Mouse (Mus musculus) lung, postnatal 0 days (tissue): ENCODE measurements around the gene Chd9. TPM values are rescaled to one million over a fixed set of nuclear protein-coding genes. Genes with fewer than 3 reads are reported as not detected.

Source experiments
- ATAC-seq: fragments of 200-750 bp; cut with Nextera tagmentation; 2 replicates; pipeline ENCODE4 v1.8.0; 2017; ENCODE audit warnings: moderate library complexity
- DNase-seq: peaks from one replicate; pipeline ENCODE4 v3.0.0-alpha.2; 2016; ENCODE audit warnings: low spot score
- H3K27ac ChIP-seq: fragments of 300-500 bp; sonication (generic); 2 replicates; pipeline ENCODE4 v1.5.1; 2014; ENCODE audit warnings: antibody characterized with exemption, mild to moderate bottlenecking, low read length, mixed read lengths
- H3K27me3 ChIP-seq: fragments of 300-500 bp; sonication (generic); replicated peaks from 2 replicates; pipeline ENCODE4 v1.6.1; 2014; ENCODE audit warnings: low read length, mixed read lengths; ENCODE audit not compliant: insufficient read depth
- H3K36me3 ChIP-seq: fragments of 300-500 bp; sonication (generic); 2 replicates; pipeline ENCODE4 v1.6.1; 2014; ENCODE audit warnings: low read length, mixed read lengths; ENCODE audit not compliant: insufficient read depth
- H3K4me1 ChIP-seq: fragments of 300-500 bp; sonication (generic); 2 replicates; pipeline ENCODE4 v1.6.1; 2014; ENCODE audit warnings: antibody characterized with exemption, low read depth, low read length, mixed read lengths; ENCODE audit not compliant: insufficient read depth
- H3K4me2 ChIP-seq: fragments of 300-500 bp; sonication (generic); replicated peaks from 2 replicates; pipeline ENCODE4 v1.6.1; 2014; ENCODE audit warnings: low read depth, mild to moderate bottlenecking, low read length, moderate library complexity, mixed read lengths
- H3K4me3 ChIP-seq: fragments of 300-500 bp; sonication (generic); 2 replicates; pipeline ENCODE4 v1.5.1; 2014; ENCODE audit warnings: low read depth, low read length
- H3K9ac ChIP-seq: fragments of 300-500 bp; sonication (generic); replicated peaks from 2 replicates; pipeline ENCODE4 v1.6.1; 2014; ENCODE audit warnings: low read depth, mild to moderate bottlenecking
- H3K9me3 ChIP-seq: fragments of 300-500 bp; sonication (generic); 2 replicates; pipeline ENCODE4 v1.6.1; 2016; ENCODE audit warnings: low read length, mixed read lengths
- CTCF ChIP-seq: IDR thresholded peaks from 2 replicates; pipeline ENCODE4 v1.5.1; 2016; ENCODE audit warnings: antibody characterized with exemption, mild to moderate bottlenecking
- EP300 ChIP-seq: IDR thresholded peaks from 2 replicates; pipeline ENCODE4 v1.6.1; 2016; ENCODE audit warnings: antibody characterized with exemption, mild to moderate bottlenecking, control low read depth
- WGBS: fragments of 180-500 bp; shearing (Covaris S2); extraction: QIAGEN DNeasy Blood & Tissue Kit; methylation state at CpG from one replicate; pipeline ENCODE4 v1.1.7; 2014; 5-methylcytosine and 5-hydroxymethylcytosine counted together
- polyA plus RNA-seq: library from polyadenylated mRNA; unstranded; fragments of >200 nt; fragmentation: Nextera tagmentation; extraction: Ambion mirVana; gene quantifications from 2 replicates; pipeline ENCODE4 v1.2.1, GENCODE M21; 2015

Gene Chd9
- polyA plus RNA-seq, 1 experiment from 2014 or later = 122 TPM

DNA sequence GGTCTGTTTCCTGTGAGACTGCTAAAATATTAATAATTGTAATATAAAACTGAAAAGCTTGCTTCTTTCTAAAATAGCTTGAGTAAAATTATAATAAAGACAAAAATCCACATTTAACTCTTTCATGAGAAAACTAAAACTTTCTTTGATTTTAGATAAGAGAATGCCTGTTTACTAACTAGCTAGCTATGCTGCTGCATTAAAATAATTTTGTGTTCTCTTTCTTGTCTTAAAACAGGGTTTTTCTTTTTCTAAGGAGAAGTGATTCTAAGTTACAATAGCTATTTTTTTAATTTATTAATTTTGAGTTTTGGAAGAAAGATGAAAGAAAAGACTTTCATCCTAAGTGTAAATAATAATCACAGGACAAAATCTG is 127.6 kb downstream of the Chd9 start:
- Histone ChIP-seq H3K4me3 (peak overlapping the region; percentile 46; the same call in 1 of the 2 replicates), H3K9me3 (no peaks in the 10 kb centered on the region), H3K9ac (peak overlapping the region; percentile 63; the same call in 1 of the 2 replicates), H3K27ac (peak overlapping the region; percentile 98), H3K4me1 (peaks cover 3% of the 10 kb centered on the region; the same call in 1 of the 2 replicates), H3K4me2 (peak overlapping the region; percentile 57; the same call in 1 of the 2 replicates), H3K27me3 (no peaks in the 10 kb centered on the region), H3K36me3 (no peaks in the 10 kb centered on the region)
- DNase-seq (no peak), ATAC-seq (no peak)
- TF ChIP-seq CTCF (no peak), EP300 (no peak)

- DNase-seq (no peak), ATAC-seq (no peak)
- Histone ChIP-seq H3K4me3 (0 out of 2 replicates have a peak overlapping the region, but pooled peaks have one; percentile 8), H3K9ac (no peak overlapping the region), H3K27ac (peak overlapping the region; percentile 9; the same call in 1 of the 2 replicates), H3K27me3 (no peaks in the 10 kb centered on the region), H3K9me3 (no peaks in the 10 kb centered on the region), H3K36me3 (no peaks in the 10 kb centered on the region), H3K4me1 (peaks cover 3% of the 10 kb centered on the region; the same call in 1 of the 2 replicates), H3K4me2 (no peak overlapping the region; the same call in 1 of the 2 replicates)
- TF ChIP-seq EP300 (no peak), CTCF (no peak)
- 48% methylated on average over 9 of the region's 9 CpGs for WGBS
Observed at GRCm38 (mm10) chr8:90956390-90956789, 128.2 kb downstream of the Chd9 start.

DNA sequence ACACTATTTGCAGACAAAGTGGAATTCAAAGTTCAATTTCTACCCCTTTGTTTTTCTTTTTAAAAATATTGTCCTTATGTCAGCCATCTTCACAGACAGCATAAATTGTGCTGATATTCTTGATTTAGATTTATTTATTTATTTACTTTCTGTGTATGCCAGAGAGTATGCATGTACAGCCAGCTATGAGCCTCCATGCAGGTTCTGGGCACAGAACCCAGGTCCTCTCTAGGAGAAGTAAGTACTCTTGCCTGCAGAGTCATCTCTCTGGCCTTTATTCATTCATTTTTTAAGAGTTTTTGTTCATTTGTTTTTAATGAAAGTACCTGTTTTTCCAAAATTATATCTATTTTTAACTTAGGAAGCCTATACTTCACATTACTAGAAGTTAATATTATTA is 129.6 kb downstream of the Chd9 start:
- Histone ChIP-seq H3K27ac (no peak overlapping the region), H3K4me3 (no peak overlapping the region), H3K27me3 (no peaks in the 10 kb centered on the region), H3K9me3 (no peaks in the 10 kb centered on the region), H3K36me3 (no peaks in the 10 kb centered on the region), H3K4me1 (peaks cover 3% of the 10 kb centered on the region; the same call in 1 of the 2 replicates), H3K9ac (no peak overlapping the region), H3K4me2 (no peak overlapping the region)
- ATAC-seq = no peak
- no peak for DNase-seq
- TF ChIP-seq CTCF = no peak
- TF ChIP-seq EP300 = no peak

GRCm38 (mm10) chr8:90959721-90960120 is 131.6 kb downstream of the Chd9 start:
- DNase-seq = no peak
- H3K36me3 ChIP-seq = no peaks in the 10 kb centered on the region
- 89% methylated on average over 4 of the region's 4 CpGs for WGBS
- TF ChIP-seq CTCF = peak; percentile 27; the same call in 1 of the 2 replicates
- no peak for TF ChIP-seq EP300
- peaks cover 3% of the 10 kb centered on the region; the same call in 1 of the 2 replicates for H3K4me1 ChIP-seq
- no peak overlapping the region for H3K4me3 ChIP-seq
- H3K27me3 ChIP-seq = no peaks in the 10 kb centered on the region
- ATAC-seq = no peak
- H3K9ac ChIP-seq = no peak overlapping the region
- no peak overlapping the region for H3K27ac ChIP-seq
- H3K4me2 ChIP-seq = no peak overlapping the region
- no peaks in the 10 kb centered on the region for H3K9me3 ChIP-seq

DNA sequence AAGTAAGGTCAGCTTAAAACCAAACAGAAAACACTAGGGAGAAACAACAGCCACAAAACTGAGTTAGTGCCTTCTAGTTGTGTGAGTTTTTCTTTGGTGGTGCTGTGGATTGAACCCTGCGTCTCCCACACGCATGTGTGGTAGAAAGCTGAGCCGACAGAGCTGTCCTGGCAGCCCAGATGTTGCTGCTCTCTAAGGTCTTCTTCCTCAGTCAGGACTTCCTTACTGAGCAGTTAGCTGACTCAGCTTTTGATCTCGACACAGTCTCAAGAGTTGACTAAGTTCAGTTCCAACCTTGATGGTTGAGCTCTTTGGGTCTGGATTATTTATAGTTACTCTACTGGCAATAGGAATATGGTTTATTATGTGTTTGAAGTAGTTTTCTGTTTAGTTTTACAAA is 133.5 kb downstream of the Chd9 start:
- WGBS = 54% methylated on average over 4 of the region's 4 CpGs
- no peak overlapping the region for H3K4me3 ChIP-seq
- no peaks in the 10 kb centered on the region for H3K27me3 ChIP-seq
- no peaks in the 10 kb centered on the region for H3K9me3 ChIP-seq
- ATAC-seq = no peak
- no peaks in the 10 kb centered on the region for H3K36me3 ChIP-seq
- peak; percentile 33 for DNase-seq
- peaks cover 3% of the 10 kb centered on the region; the same call in 1 of the 2 replicates for H3K4me1 ChIP-seq
- no peak overlapping the region for H3K9ac ChIP-seq
- H3K27ac ChIP-seq = no peak overlapping the region
- TF ChIP-seq EP300 = no peak
- TF ChIP-seq CTCF = no peak
- no peak overlapping the region for H3K4me2 ChIP-seq

DNA sequence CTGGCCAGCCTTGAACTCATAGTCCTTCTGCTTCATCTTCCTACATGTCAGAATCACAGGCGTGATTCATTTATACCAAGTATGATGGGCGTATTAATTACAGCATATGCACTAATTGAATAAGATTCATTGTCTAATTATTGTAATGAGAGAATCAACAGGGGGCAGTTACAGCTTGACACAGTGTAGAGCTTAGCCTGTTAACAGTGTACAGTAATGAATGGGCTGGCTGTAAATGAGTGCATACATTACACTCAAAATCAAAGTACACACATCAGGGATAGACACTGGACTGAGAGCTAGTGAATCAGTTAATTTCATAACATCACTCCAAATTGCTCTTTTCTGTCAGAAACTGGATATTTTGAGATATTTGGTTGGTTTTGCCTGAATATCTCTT is 135.9 kb downstream of the Chd9 start:
- TF ChIP-seq CTCF (no peak), EP300 (no peak)
- Histone ChIP-seq H3K4me2 (no peak overlapping the region), H3K27ac (no peak overlapping the region), H3K9me3 (no peaks in the 10 kb centered on the region), H3K27me3 (no peaks in the 10 kb centered on the region), H3K9ac (no peak overlapping the region), H3K36me3 (no peaks in the 10 kb centered on the region), H3K4me1 (no peaks in the 10 kb centered on the region), H3K4me3 (no peak overlapping the region)
- WGBS = 95% methylated on average over 2 of the region's 2 CpGs
- DNase-seq = no peak
- ATAC-seq = no peak
